Mouse (Mus musculus): Measurements from ENCODE around the gene Fads2.

The Fads2 gene

GRCm38 (mm10) chr19:10014824-10015223, 86.7 kb downstream of the Fads2 start:
- no peak for DNase-seq (ENCODE audit: low spot score in 2 of 2)

DNA sequence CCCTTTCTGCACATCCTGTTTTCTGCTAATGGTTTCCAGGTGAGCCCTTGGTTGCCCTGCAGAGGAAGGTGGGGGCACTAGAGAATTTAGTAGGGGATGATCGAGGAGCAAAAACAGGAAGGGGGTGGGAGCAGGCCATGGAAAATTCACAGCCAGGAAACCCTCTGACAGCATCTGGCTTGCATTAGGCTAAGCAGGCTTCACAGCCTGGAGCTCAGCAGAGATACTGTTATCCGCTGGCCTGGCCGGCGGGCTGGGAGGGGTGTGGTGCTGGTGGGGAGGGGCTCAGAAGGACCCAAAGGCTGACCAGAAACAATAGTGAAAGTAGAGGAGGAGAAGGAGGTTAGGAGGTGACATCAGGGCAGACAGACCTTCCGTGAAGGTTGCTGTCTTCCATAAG, 87.6 kb downstream of the Fads2 start:
- DNase-seq (ENCODE audit: low spot score in 2 of 2): no peak

DNA sequence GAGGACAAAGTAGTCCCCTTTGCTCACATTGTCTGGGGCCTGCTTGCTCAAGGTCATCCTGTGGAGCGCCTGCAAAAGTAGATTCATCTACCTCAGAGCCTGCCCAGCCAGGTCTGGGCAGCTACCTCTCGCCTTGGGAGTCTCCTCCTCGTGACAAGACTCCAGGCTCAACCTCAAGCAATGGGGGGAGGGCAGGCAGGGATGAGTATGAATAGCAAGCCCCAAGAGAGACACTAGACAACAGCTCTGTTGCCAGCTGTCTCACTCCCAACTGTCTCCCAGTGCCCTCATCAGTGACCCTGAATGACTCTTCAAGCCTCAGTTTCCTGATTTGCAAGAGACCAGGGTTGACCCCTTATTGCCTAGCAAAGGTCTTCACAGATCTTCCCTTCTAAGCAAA, 88.2 kb downstream of the Fads2 start:
- DNase-seq (ENCODE audit: low spot score in 2 of 2): no peak

GRCm38 (mm10) chr19:10012827-10013278, 88.7 kb downstream of the Fads2 start:
- DNase-seq (ENCODE audit: low spot score in 2 of 2): no peak
